Mouse (Mus musculus) gastrocnemius, postnatal 4 days (tissue): ENCODE data around the gene Gm21708. TPM values are rescaled to one million over a fixed set of nuclear protein-coding genes. Genes with fewer than 3 reads are reported as not detected.
"Not testable (repeated sequence)": the region's sequence is repeated elsewhere in the genome, so short reads cannot be mapped to it uniquely, and the experiment has no call there.

Experiments
- DNase-seq, 2 experiments: peaks; one replicate each; pipeline ENCODE4 v3.0.0; 2021 to 2022; ENCODE audit warnings: low spot score in 2 of 2, mixed read lengths in 2 of 2
- long read RNA-seq, 2 experiments: library from polyadenylated mRNA; stranded (forward); transcript quantifications; one replicate each; pipeline ENCODE4 v2.0.0; 2021
- total RNA-seq, 2 experiments: library from RNA; stranded (reverse); gene quantifications; 2 replicates each; pipeline ENCODE4 v1.2.3; 2021

Gene Gm21708
- not detected for total RNA-seq
- long read RNA-seq, experiment 1: 0 reads
- long read RNA-seq, experiment 2: 0 reads

DNA sequence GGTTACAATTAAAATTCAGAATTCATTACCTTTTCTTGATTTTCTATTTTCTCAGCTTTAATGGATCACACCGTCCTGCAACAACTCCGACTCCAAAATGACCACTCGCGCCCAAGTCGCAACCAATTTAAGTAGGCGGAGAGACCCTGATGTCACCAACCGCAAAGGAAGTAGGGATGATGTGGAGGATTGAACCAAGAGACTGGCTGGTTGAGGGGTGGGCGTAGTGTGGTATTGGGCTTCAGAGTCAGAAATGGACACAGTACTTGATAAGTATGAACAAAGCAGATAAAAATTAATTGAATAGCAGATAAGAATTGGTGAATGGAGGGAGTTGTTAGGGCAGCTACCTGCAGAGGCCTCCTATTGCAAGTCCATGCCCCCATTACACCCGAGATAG lies at the start of gene Gm21708, which contains the start of gene Gm21704:
Gene Gm21708, minus strand, starts transcription at position 101 of the 400 bp plus-strand sequence.
Gene Gm21704, minus strand, starts transcription at position 101 of the 400 bp plus-strand sequence.
- not testable (repeated sequence) for DNase-seq

Other genes starting within 250 kb of the Gm21708 start
- not detected for gene Gm21677, start 103.7 kb downstream of the Gm21708 start, total RNA-seq
- gene Gm21693, start 64.8 kb downstream of the Gm21708 start, total RNA-seq: not detected
- gene Gm21704, start within 50 bp of the Gm21708 start, total RNA-seq: not detected